Mouse (Mus musculus): ENCODE measurements around the gene Cts3. TPM values are rescaled to one million over a fixed set of nuclear protein-coding genes. Genes with fewer than 3 reads are reported as not detected.
"Not testable (repeated sequence)": the region's sequence is repeated elsewhere in the genome, so short reads cannot be mapped to it uniquely, and the experiment has no call there.

Gene Cts3
- polyA plus RNA-seq (2012; rRNA removed) (0.13 and 0.24 TPM in 2 replicates), polyA plus RNA-seq (2014; fragmentation: Nextera tagmentation; extraction: Ambion mirVana) (not detected in 2 replicates)

DNA sequence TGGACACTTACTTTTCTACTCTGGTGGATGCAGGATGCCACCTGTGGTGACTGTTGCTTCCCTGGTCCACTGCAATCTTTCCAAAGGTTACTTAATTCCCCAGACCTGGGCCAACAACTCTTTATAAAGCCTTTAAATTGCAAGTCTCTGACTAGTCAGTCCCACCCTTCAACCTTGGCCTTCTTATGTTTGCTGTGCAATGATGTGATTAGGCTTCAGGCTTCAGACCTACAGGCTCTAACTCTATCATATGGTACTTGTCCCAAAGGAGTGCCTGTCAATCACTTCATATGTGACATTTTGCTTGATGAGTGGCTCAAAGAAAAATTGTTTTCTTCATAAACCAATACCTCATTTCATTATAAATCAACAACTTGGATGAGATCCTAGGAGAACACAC, at the start of gene Cts3:
Gene Cts3 (minus strand): TSS at position 101 of the 400 bp plus-strand sequence.
- no peak within 1 kb of the TSS for H3K4me2 ChIP-seq (replicated peaks; ENCODE audit: low read depth, low read length, severe bottlenecking)
- no peak within 1 kb of the TSS for H3K27ac ChIP-seq (replicated peaks; ENCODE audit: low read depth, low read length)
- H3K4me3 ChIP-seq (replicated peaks; ENCODE audit: low read length), result no peak within 1 kb of the TSS
- DNase-seq (ENCODE audit: low spot score) (no peak), ATAC-seq (ENCODE audit: low FRiP score, low read depth) (no peak)
- H3K9me3 ChIP-seq (ENCODE audit: control insufficient read depth, low read length), result 0 out of 2 replicates have a peak, but pooled peaks cover 7% of the 10 kb centered on the region
- H3K4me1 ChIP-seq (ENCODE audit: control insufficient read depth, insufficient read depth, low read length), result no peaks in the 10 kb centered on the region
- no peak for TF ChIP-seq POLR2A (IDR thresholded peaks at IDR 0.05; ENCODE audit: borderline replicate concordance, extremely low read depth, insufficient read depth, insufficient read length)
- no peaks in the 10 kb centered on the region for H3K36me3 ChIP-seq (ENCODE audit: control insufficient read depth, insufficient read depth, low read length)
- no peaks in the 10 kb centered on the region for H3K27me3 ChIP-seq (ENCODE audit: control insufficient read depth, insufficient read depth, low read length)
- no peak within 1 kb of the TSS for H3K9ac ChIP-seq (ENCODE audit: low read depth, low read length, severe bottlenecking)

GRCm38 (mm10) chr13:61568074-61568473, 1.9 kb downstream of the Cts3 start, which contains the start of gene Gm49352:
TSS of gene Gm49352 (minus strand) at chr13:61568174.
- not testable (repeated sequence) for H3K9ac ChIP-seq (ENCODE audit: low read depth, low read length, severe bottlenecking); H3K27me3 ChIP-seq (ENCODE audit: control insufficient read depth, insufficient read depth, low read length); H3K4me3 ChIP-seq (replicated peaks; ENCODE audit: low read length); H3K27ac ChIP-seq (replicated peaks; ENCODE audit: low read depth, low read length); H3K36me3 ChIP-seq (ENCODE audit: control insufficient read depth, insufficient read depth, low read length); H3K4me2 ChIP-seq (replicated peaks; ENCODE audit: low read depth, low read length, severe bottlenecking); H3K4me1 ChIP-seq (ENCODE audit: control insufficient read depth, insufficient read depth, low read length); ATAC-seq (ENCODE audit: low FRiP score, low read depth); DNase-seq (ENCODE audit: low spot score); H3K9me3 ChIP-seq (ENCODE audit: control insufficient read depth, low read length)
- WGBS, result 30% methylated on average over 1 of the region's 1 CpGs

DNA sequence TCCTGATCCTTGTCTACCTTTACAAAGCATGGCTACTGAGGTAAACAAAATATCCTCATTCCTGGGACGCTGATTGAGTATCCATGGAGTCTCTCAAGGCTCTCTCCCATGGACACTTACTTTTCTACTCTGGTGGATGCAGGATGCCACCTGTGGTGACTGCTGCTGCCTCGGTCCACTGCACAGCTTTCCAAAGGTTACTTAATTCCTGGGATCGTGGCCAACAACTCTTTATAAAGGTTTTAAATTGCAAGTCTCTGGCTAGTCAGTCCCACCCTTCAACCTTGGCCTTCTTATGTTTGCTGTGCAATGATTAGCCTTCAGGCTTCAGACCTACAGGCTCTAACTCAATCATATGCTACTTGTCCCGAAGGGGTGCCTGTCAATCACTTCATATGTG, 28.3 kb downstream of the Cts3 start, which contains the start of gene Ctsm:
Gene Ctsm (minus strand): TSS at position 209 of the 400 bp plus-strand sequence.
- 65% methylated on average over 4 of the region's 4 CpGs for WGBS
- no peak for TF ChIP-seq POLR2A (IDR thresholded peaks at IDR 0.05; ENCODE audit: borderline replicate concordance, extremely low read depth, insufficient read depth, insufficient read length)
- H3K9ac ChIP-seq (ENCODE audit: low read depth, low read length, severe bottlenecking), result no peak within 1 kb of the TSS
- no peak within 1 kb of the TSS for H3K27ac ChIP-seq (replicated peaks; ENCODE audit: low read depth, low read length)
- no peaks in the 10 kb centered on the region for H3K36me3 ChIP-seq (ENCODE audit: control insufficient read depth, insufficient read depth, low read length)
- no peaks in the 10 kb centered on the region for H3K4me1 ChIP-seq (ENCODE audit: control insufficient read depth, insufficient read depth, low read length)
- H3K9me3 ChIP-seq (ENCODE audit: control insufficient read depth, low read length), result peaks cover 4% of the 10 kb centered on the region; the same call in 1 of the 2 replicates
- no peaks in the 10 kb centered on the region for H3K27me3 ChIP-seq (ENCODE audit: control insufficient read depth, insufficient read depth, low read length)
- ATAC-seq (ENCODE audit: low FRiP score, low read depth), result no peak
- DNase-seq (ENCODE audit: low spot score), result no peak
- H3K4me2 ChIP-seq (replicated peaks; ENCODE audit: low read depth, low read length, severe bottlenecking), result no peak within 1 kb of the TSS
- H3K4me3 ChIP-seq (replicated peaks; ENCODE audit: low read length), result no peak within 1 kb of the TSS

Other genes starting within 250 kb of the Cts3 start
- not detected in 2 replicates for gene Cts7, start 211.9 kb downstream of the Cts3 start, polyA plus RNA-seq (2012; rRNA removed)
- not detected in 2 replicates for gene Cts7, start 211.9 kb downstream of the Cts3 start, polyA plus RNA-seq (2014; fragmentation: Nextera tagmentation; extraction: Ambion mirVana)
- 0.10 TPM in 1 of 2 replicates, not detected in the other for gene Ctsm, start 28.3 kb downstream of the Cts3 start, polyA plus RNA-seq (2012; rRNA removed)
- not detected in 2 replicates for gene Ctsm, start 28.3 kb downstream of the Cts3 start, polyA plus RNA-seq (2014; fragmentation: Nextera tagmentation; extraction: Ambion mirVana)
- gene Gm49352, start 2.0 kb downstream of the Cts3 start, polyA plus RNA-seq (2012; rRNA removed), result not detected in 2 replicates
- not detected in 2 replicates for gene Gm49352, start 2.0 kb downstream of the Cts3 start, polyA plus RNA-seq (2014; fragmentation: Nextera tagmentation; extraction: Ambion mirVana)